ENCODE assay signal across 15 mouse cellular contexts in the genomic region with DNA sequence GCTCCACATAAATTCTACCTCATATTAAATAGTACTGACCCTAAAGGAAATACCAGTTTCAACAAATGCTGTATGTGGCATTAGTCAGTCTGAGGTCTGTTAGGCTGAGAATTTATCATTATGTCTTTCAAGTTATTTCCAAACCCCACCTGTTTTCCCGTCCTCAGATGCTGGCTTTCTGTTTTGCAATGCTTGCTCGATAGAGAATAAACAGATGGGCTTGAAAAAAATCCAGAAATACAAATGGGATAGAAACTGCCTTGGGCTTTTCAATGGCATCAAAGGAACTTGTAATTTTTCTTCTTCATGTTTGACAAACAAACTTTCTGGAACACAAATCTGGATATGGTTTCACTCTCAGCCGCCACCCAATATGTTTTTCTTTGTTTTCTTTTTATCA.
"Had no signal": no experiment of that assay in that cellular context is flagged by ENCODE, and none has a peak within 500 bp of the region (broad histone marks: within the 10 kb centered on the region; RNA-seq: fewer than 3 reads in every experiment).

No protein-coding gene starts in this region.

- H3K27ac ChIP-seq: kidney, embryonic 15.5 days; left cerebral cortex, adult 2 months; limb, embryonic 10.5 days; liver, embryonic 15.5 days; midbrain, embryonic 13.5 days; neural tube, embryonic 12.5 days; stomach, postnatal 0 days had no signal

- DNase-seq: kidney, adult 2 months; kidney, postnatal 14 days; lung, adult 2 months; lung, postnatal 36 days; thymus, adult 18-20 months; thymus, postnatal 14 days had no signal

- ATAC-seq: intestine, embryonic 16.5 days; lung, postnatal 0 days; midbrain, embryonic 13.5 days had no signal

- H3K4me3 ChIP-seq: kidney, embryonic 15.5 days; left cerebral cortex, adult 2 months; limb, embryonic 10.5 days; liver, embryonic 15.5 days; midbrain, embryonic 13.5 days; neural tube, embryonic 12.5 days had no signal
